Mouse (Mus musculus) lung, embryonic 16.5 days (tissue): ENCODE data around the gene Aurkb. TPM values are rescaled to one million over a fixed set of nuclear protein-coding genes. Genes with fewer than 3 reads are reported as not detected.
A peak's percentile ranks its signal among the peaks of the same experiment; 100 is the strongest.
"Not testable (repeated sequence)": the region's sequence is repeated elsewhere in the genome, so short reads cannot be mapped to it uniquely, and the experiment has no call there.

Experiments used
- ATAC-seq: fragments of 200-750 bp; cut with Nextera tagmentation; 2 replicates; pipeline ENCODE4 v1.8.0; 2017; ENCODE audit warnings: low read depth, mild to moderate bottlenecking, moderate library complexity
- H3K27ac ChIP-seq: fragments of 300-500 bp; sonication (generic); 2 replicates; pipeline ENCODE4 v1.5.1; 2014; ENCODE audit warnings: mild to moderate bottlenecking, control low read depth, low read length
- H3K27me3 ChIP-seq: fragments of 300-500 bp; sonication (generic); 2 replicates; pipeline ENCODE4 v1.6.1; 2014; ENCODE audit warnings: low read depth, low read length, mixed read lengths; ENCODE audit not compliant: control insufficient read depth, insufficient read depth
- H3K36me3 ChIP-seq: fragments of 300-500 bp; sonication (generic); 2 replicates; pipeline ENCODE4 v1.6.1; 2014; ENCODE audit warnings: low read length; ENCODE audit not compliant: control insufficient read depth, insufficient read depth
- H3K4me1 ChIP-seq: fragments of 300-500 bp; sonication (generic); replicated peaks from 2 replicates; pipeline ENCODE4 v1.6.1; 2014; ENCODE audit warnings: low read length, mixed read lengths; ENCODE audit not compliant: control insufficient read depth, insufficient read depth
- H3K4me2 ChIP-seq: fragments of 300-500 bp; sonication (generic); 2 replicates; pipeline ENCODE4 v1.6.1; 2014; ENCODE audit warnings: low read depth, low read length, control low read depth
- H3K4me3 ChIP-seq: fragments of 300-500 bp; sonication (generic); 2 replicates; pipeline ENCODE4 v1.5.1; 2014; ENCODE audit warnings: mild to moderate bottlenecking, low read length, control low read depth
- H3K9ac ChIP-seq: fragments of 300-500 bp; sonication (generic); 2 replicates; pipeline ENCODE4 v1.6.1; 2014; ENCODE audit warnings: low read length, control low read depth
- H3K9me3 ChIP-seq: fragments of 300-500 bp; sonication (generic); 2 replicates; pipeline ENCODE4 v1.6.1; 2016; ENCODE audit warnings: low read length; ENCODE audit not compliant: control insufficient read depth
- WGBS: fragments of 180-500 bp; shearing (Covaris S2); extraction: QIAGEN DNeasy Blood & Tissue Kit; methylation state at CpG from one replicate; pipeline ENCODE4 v1.1.7; 2014; 5-methylcytosine and 5-hydroxymethylcytosine counted together
- polyA plus RNA-seq: library from polyadenylated mRNA; unstranded; fragments of >200 nt; fragmentation: Nextera tagmentation; extraction: Ambion mirVana; gene quantifications from 2 replicates; pipeline ENCODE4 v1.2.1, GENCODE M21; 2015

The Aurkb gene
- polyA plus RNA-seq, 1 experiment from 2014 or later, result 189 TPM

DNA sequence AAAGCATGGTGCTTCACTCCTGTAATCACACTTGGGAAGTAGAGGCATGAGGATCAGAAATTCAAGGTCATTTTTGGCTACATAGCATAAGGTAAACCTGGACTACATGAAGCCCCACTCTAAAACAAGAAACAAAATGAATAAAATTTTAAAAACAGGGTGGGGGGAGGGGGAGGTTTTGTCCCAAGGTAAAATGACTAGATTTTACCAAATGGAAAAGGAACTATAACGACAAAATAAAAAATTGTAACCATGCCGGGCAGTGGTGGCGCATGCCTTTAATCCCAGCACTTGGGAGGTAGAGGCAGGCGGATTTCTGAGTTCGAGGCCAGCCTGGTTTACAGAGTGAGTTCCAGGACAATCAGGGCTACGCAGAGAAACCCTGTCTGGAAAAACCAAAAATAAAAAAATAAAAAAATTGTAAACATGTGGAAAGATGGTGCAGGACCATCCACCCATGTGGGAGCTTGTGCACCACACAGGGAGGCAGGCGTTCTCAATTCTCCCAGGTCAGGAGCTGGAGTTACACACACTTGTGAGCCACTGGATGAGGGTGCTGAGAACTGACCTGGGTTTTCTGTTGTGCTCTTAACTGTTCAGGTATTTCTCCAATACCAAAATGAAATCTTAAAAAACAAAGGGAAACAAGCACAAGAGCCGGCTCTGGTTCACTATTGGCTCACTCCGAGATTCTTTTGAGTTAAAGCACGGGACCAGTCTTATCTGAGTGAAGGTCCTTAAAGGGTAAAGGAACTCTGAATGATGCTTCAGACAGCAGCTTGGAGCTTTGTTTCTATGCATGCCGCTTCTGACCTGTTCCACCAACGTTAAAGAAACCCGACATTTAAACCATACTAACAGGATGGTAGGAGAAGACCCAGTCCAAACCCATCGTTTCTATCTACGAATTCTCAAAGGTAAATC, 34.8 kb upstream of the Aurkb start:
- Histone ChIP-seq H3K4me2 (no peak overlapping the region), H3K4me1 (peaks cover 14% of the 10 kb centered on the region), H3K9me3 (no peaks in the 10 kb centered on the region), H3K9ac (no peak overlapping the region), H3K36me3 (no peaks in the 10 kb centered on the region), H3K27ac (no peak overlapping the region), H3K4me3 (no peak overlapping the region), H3K27me3 (no peaks in the 10 kb centered on the region)
- no peak for ATAC-seq
- WGBS, result 82% methylated on average over 15 of the region's 15 CpGs

DNA sequence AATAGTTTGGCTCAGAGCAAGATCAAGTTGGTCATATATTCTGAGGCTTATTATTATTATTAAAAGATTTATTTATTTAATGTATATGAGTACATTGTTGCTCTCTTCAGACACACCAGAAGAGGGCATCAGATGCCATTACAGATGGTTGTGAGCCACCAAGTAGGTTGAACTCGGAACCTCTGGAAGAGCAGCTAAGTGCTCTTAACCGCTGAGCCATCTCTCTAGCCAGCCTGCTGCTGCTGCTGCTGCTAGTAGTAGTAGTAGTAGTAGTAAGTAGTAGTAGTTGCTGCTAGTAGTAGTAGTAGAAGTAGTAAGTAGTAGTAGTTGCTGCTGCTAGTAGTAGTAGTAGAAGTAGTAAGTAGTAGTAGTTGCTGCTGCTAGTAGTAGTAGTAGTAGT, 34.0 kb upstream of the Aurkb start:
- H3K9ac ChIP-seq, H3K36me3 ChIP-seq: not testable (repeated sequence)
- WGBS, result 57% methylated on average over 2 of the region's 2 CpGs

DNA sequence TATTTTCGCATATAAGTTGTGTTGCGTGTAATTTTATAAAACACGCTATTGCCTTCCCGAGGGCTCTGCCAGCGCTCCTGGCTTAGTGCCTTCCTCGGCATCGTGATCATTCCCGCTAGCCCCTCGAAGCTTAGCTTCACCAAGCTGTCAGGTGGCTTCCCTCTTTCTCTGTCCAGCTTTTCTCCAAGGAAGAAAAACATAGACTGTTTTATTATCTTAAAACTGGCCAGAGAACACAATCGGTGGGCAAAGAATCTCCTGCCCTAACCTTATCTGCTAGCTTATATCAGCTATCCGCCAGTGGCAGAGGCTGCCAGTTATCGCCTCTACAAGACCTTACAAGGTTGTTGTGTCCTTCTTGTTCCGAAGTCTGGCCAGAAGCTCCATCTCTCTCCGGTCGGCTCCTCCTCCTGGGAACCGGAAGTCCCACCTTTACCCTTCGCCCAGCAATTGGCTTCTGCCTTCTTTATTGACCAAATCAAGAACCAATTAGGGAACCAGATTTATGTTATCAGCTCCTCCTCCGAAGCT, 33.3 kb upstream of the Aurkb start:
- peaks cover 19% of the 10 kb centered on the region for H3K4me1 ChIP-seq
- peak overlapping the region; percentile 59 for H3K4me3 ChIP-seq
- WGBS, result 1% methylated on average over 18 of the region's 18 CpGs
- H3K27ac ChIP-seq, result peak overlapping the region; percentile 63
- ATAC-seq, result peak; percentile 67
- H3K4me2 ChIP-seq, result peak overlapping the region; percentile 79
- H3K27me3 ChIP-seq, result no peaks in the 10 kb centered on the region
- no peaks in the 10 kb centered on the region for H3K9me3 ChIP-seq
- no peaks in the 10 kb centered on the region for H3K36me3 ChIP-seq
- peak overlapping the region; percentile 64 for H3K9ac ChIP-seq

More for the DNA sequence above, 34.0 kb upstream of the Aurkb start:
- ATAC-seq, H3K9me3 ChIP-seq, H3K27me3 ChIP-seq: not testable (repeated sequence)
- peak overlapping the region; percentile 59 for H3K4me3 ChIP-seq
- 0 out of 2 replicates have a peak overlapping the region, but pooled peaks have one; percentile 17 for H3K27ac ChIP-seq
- peak overlapping the region; percentile 79 for H3K4me2 ChIP-seq
- peaks cover 14% of the 10 kb centered on the region for H3K4me1 ChIP-seq

DNA sequence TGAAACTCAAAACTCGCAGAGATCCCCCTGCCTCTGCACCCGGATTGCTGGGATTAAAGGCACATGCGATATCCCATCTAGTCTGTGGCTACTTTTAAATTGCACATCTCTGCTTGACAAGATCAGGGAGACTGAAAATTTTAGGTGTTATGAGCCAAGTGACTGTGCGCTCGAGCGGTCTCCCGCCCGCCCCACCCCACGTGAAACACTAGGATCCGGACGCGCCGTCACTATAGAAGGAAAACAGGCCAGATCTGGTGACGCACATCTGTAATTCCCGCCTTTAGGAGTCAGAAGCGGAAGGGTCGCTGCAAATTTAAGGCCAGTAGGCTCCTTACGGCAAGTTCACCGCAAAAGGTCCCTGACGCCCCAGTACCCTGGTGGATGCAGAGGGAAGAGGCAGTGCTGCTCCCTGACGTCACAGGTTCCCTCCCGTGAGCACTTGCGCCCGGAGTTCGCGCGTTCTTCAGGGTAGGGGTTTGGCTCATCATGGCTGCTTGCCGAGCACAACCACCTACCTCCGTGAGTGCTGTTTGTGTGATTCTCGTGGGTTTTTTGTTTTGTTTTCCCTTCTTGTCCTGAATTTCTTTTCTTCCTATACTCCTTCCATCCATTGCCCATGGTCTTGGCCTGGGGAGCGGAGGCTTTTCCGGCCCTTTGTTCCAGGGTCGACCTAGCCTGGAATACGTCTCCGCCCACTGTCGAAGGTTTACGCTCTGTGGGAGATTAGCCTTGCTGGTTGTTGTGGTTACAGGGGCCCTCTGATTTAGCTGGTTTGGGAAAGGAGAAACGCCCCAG, 29.6 kb upstream of the Aurkb start, which contains the start of gene Ctc1:
Gene Ctc1, plus strand, starts transcription at position 268 of the 798 bp plus-strand sequence.
- peak within 1 kb of the TSS; percentile 76 for H3K4me2 ChIP-seq
- no peaks in the 10 kb centered on the region for H3K27me3 ChIP-seq
- H3K9ac ChIP-seq, result peak within 1 kb of the TSS; percentile 83
- peak; percentile 96 for ATAC-seq
- H3K9me3 ChIP-seq, result no peaks in the 10 kb centered on the region
- H3K4me1 ChIP-seq, result peaks cover 13% of the 10 kb centered on the region
- H3K27ac ChIP-seq, result peak within 1 kb of the TSS; percentile 93
- peak within 1 kb of the TSS; percentile 70 for H3K4me3 ChIP-seq
- H3K36me3 ChIP-seq, result no peaks in the 10 kb centered on the region
- WGBS, result 2% methylated on average over 38 of the region's 38 CpGs

DNA sequence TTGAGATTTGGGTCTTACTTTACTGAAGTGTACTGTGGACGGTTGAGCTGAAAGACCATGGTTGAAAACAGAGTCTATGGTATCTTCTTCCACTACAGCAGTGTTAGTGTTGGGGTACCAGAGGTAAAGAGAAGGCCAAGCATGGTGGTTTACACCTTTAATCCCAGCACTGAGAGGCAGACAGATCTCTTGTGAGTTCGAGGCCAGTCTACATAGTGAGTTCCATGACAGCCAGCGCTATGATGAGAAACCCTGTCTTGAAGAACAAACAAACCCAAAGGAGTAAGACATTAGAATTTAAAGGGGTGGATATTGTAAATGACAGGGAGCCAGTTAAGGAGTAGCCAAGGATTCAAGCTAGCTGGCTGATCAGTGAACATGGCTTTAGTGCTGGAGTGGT, 28.7 kb upstream of the Aurkb start:
- Histone ChIP-seq H3K4me1 (peaks cover 10% of the 10 kb centered on the region), H3K27ac (no peak overlapping the region)
- ATAC-seq, result no peak

DNA sequence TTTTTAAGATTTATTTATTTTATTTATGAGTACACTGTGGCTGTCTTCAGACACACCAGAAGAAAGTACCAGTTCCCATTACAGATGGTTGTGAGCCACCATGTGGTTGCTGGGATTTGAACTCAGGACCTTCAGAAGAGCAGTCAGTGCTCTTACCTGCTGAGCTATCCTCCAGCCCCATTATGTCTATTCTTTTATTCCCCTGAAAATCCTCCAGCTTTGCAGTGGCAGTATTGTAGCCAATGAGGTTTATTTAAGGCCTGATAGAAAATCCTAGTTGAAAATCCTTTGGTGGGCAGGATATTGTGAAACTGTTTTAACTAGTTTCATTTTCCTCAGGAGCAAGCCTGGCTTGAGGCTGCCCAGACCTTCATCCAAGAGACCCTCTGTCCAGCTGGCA, 24.8 kb upstream of the Aurkb start:
- Histone ChIP-seq H3K27ac (no peak overlapping the region), H3K36me3 (peaks cover 36% of the 10 kb centered on the region)
- ATAC-seq, result no peak

More for the DNA sequence above, 28.7 kb upstream of the Aurkb start:
- H3K27me3 ChIP-seq, result no peaks in the 10 kb centered on the region
- 53% methylated on average over 3 of the region's 3 CpGs for WGBS
- H3K4me2 ChIP-seq, result peak overlapping the region; percentile 76
- H3K4me3 ChIP-seq, result peak overlapping the region; percentile 70
- peaks cover under 1% of the 10 kb centered on the region for H3K36me3 ChIP-seq
- H3K9me3 ChIP-seq, result no peaks in the 10 kb centered on the region
- H3K9ac ChIP-seq, result peak overlapping the region; percentile 83

DNA sequence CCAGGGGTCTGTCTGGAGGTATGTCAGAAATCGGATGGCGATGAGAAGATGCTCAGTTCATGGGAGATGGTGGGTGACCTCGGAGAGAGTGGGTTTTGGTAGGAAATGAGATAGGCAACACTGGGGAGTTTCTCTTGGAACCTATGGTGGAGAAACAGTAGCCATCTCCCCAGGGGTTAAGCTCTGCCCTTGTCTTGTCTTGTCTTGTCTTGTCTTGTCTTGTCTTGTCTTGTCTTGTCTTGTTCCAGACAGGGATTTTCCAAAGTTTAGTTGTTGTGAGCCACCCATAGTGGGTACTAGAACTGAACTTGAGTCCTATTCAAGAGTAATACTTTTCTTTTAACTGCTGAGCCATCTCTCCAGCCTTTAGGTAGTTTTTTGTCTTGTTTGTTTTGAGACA, 18.9 kb upstream of the Aurkb start:
- H3K27me3 ChIP-seq, result no peaks in the 10 kb centered on the region
- ATAC-seq, result no peak
- WGBS, result 91% methylated on average over 3 of the region's 3 CpGs
- H3K9ac ChIP-seq, result no peak overlapping the region
- H3K4me1 ChIP-seq, result no peaks in the 10 kb centered on the region
- no peaks in the 10 kb centered on the region for H3K9me3 ChIP-seq
- H3K4me3 ChIP-seq, result no peak overlapping the region
- H3K36me3 ChIP-seq, result peaks cover 82% of the 10 kb centered on the region
- H3K27ac ChIP-seq, result no peak overlapping the region
- no peak overlapping the region for H3K4me2 ChIP-seq

More for the DNA sequence above, 24.8 kb upstream of the Aurkb start:
- no peaks in the 10 kb centered on the region for H3K9me3 ChIP-seq
- no peak overlapping the region for H3K9ac ChIP-seq
- no peaks in the 10 kb centered on the region for H3K27me3 ChIP-seq
- no peak overlapping the region for H3K4me2 ChIP-seq
- no peak overlapping the region for H3K4me3 ChIP-seq
- peaks cover 8% of the 10 kb centered on the region for H3K4me1 ChIP-seq

DNA sequence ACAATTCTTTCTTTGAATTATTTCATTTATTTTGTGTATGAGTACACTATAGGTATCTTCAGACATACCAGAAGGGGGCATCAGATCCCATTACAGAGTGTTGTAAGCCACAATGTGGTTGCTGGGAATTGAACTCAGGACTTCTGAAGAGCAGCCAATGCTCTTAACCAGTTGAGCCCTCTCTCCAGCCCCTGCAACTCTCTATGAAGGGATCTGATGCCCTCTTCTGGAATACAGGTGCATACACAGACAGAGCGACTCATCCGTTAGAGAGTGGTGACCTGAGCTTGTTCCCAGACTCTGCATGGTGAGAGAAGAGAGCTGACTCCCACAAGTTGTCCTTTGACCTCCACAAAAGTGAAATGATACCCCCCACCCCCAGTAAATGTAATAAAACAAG, 16.6 kb upstream of the Aurkb start:
- Histone ChIP-seq H3K4me3 (no peak overlapping the region), H3K4me1 (no peaks in the 10 kb centered on the region), H3K27ac (no peak overlapping the region), H3K36me3 (peaks cover 78% of the 10 kb centered on the region), H3K27me3 (no peaks in the 10 kb centered on the region), H3K9ac (no peak overlapping the region), H3K4me2 (no peak overlapping the region), H3K9me3 (no peaks in the 10 kb centered on the region)
- no peak for ATAC-seq
- 77% methylated on average over 2 of the region's 2 CpGs for WGBS

DNA sequence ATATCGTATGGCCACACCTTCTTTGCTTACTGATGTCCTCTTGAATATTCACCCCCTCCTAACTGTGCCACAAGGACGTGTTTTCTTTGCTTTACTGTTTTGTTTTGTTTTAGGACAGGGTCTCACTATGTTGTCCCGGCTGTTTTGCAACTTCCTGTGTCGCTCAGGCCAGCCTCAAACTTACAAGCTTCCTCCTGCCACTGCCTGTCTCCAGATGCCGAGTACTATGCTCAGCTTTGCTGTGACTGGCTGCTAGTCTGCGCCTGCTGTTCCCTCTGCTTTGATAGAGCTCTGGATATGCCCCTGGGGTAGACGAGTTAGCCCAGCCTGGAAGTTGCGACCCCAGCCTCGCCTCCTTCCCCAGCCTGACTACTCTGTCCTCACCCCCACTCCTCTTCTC, 11.9 kb upstream of the Aurkb start:
- WGBS, result 73% methylated on average over 9 of the region's 9 CpGs
- ATAC-seq, result no peak
- H3K36me3 ChIP-seq, result peaks cover 53% of the 10 kb centered on the region
- H3K4me3 ChIP-seq, result no peak overlapping the region
- no peak overlapping the region for H3K27ac ChIP-seq
- H3K9ac ChIP-seq, result no peak overlapping the region
- no peak overlapping the region for H3K4me2 ChIP-seq
- no peaks in the 10 kb centered on the region for H3K27me3 ChIP-seq
- peaks cover 10% of the 10 kb centered on the region for H3K4me1 ChIP-seq
- H3K9me3 ChIP-seq, result no peaks in the 10 kb centered on the region
